Mouse (Mus musculus): ENCODE measurements around the gene H2-M3.

DNA sequence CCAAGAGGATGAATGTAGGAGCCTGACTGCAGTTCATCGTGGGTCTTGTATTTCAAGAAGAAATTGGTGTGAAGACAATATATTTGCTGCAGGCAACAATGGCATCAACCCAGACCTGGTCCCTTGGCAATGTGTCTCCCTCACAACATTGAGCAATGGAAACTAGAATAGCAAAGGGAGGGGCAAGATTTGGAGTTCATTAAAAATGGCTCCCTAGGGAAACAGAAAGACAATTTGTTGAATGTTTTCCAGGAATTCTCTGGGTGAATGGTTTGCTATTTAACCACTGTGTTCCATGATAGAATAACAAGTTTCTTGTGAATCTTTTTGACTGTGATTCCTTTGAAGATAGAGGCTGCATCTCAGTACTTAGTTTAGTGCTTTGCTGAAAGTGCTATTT is 6.4 kb upstream of the H2-M3 start, which contains the start of gene Olfr98:
- TF ChIP-seq POLR2A (IDR thresholded peaks at IDR 0.05; ENCODE audit: low read depth, low read length) (no peak), CTCF (conservative IDR thresholded peaks at IDR 0.05; ENCODE audit: insufficient read depth, insufficient read length, low read depth, low read length) (no peak)
